8 mouse cellular contexts compared by ENCODE assay signal in genomic region chr11:69902972-69903371, GRCm38 (mm10). TPM values are rescaled to one million over a fixed set of nuclear protein-coding genes. Genes with fewer than 3 reads are reported as not detected.
DNase-seq lines count a peak whose midpoint lies in the region; ATAC-seq and TF ChIP-seq lines count a peak whose summit lies in the region.

No protein-coding gene starts in this region.

- no peaks in the 10 kb centered on the region for H3K9me3 ChIP-seq in embryonic facial prominence, embryonic 14.5 days (ENCODE audit: control insufficient read depth, low read length)
- H3K9me3 ChIP-seq in hindbrain, postnatal 0 days (ENCODE audit: low read length) = no peaks in the 10 kb centered on the region
- no peaks in the 10 kb centered on the region for H3K9me3 ChIP-seq in midbrain, embryonic 16.5 days (replicated peaks; ENCODE audit: control insufficient read depth, low read length, poor library complexity, severe bottlenecking)

- peaks cover 45% of the 10 kb centered on the region for H3K36me3 ChIP-seq in embryonic facial prominence, embryonic 14.5 days (ENCODE audit: control insufficient read depth, insufficient read depth, low read length)
- peaks cover 40% of the 10 kb centered on the region for H3K36me3 ChIP-seq in hindbrain, postnatal 0 days (ENCODE audit: insufficient read depth, low read length)
- peaks cover 28% of the 10 kb centered on the region for H3K36me3 ChIP-seq in midbrain, embryonic 16.5 days (ENCODE audit: control insufficient read depth, insufficient read depth, low read length)

- intact Hi-C loops in left cerebral cortex, adult 2 months (cut with DNase I) = loop anchor here (5.0 kb wide), 1 partner anchor 66 kb away; the partner anchor contains the start of genes Nlgn2 and Tmem256
- intact Hi-C loops in left cerebral cortex, postnatal 14 days (cut with DNase I) = loop anchor here (5.0 kb wide), 1 partner anchor 56 kb away; the partner anchor contains the start of gene Plscr3
- intact Hi-C loops in left cerebral cortex, postnatal 36 days (cut with DNase I) = loop anchor here (5.0 kb wide), 2 partner anchors 66 to 221 kb away; partner anchors contain the start of genes Nlgn2, Senp3 and Tmem256

- peak overlapping the region; percentile 40; the same call in 1 of the 2 replicates for H3K9ac ChIP-seq in embryonic facial prominence, embryonic 14.5 days (ENCODE audit: low read depth, low read length)
- H3K9ac ChIP-seq in hindbrain, postnatal 0 days (replicated peaks; ENCODE audit: low read length) = peak overlapping the region; percentile 72; the same call in 1 of the 2 replicates
- H3K9ac ChIP-seq in midbrain, embryonic 16.5 days (ENCODE audit: low read depth, low read length) = peak overlapping the region; percentile 97; the same call in 1 of the 2 replicates

- ATAC-seq in embryonic facial prominence, embryonic 14.5 days (ENCODE audit: low read depth) = no peak
- no peak for ATAC-seq in hindbrain, postnatal 0 days
- no peak for ATAC-seq in midbrain, embryonic 16.5 days

- DNase-seq in left cerebral cortex, adult 2 months (ENCODE audit: extremely low spot score in 1 of 2, low spot score in 2 of 2) = no peak
- DNase-seq in left cerebral cortex, postnatal 14 days (ENCODE audit: low spot score in 2 of 2) = no peak
- no peak for DNase-seq in embryonic facial prominence, embryonic 14.5 days (ENCODE audit: low spot score)
- DNase-seq in hindbrain, postnatal 0 days (ENCODE audit: low spot score) = no peak
- DNase-seq in adipocyte (ENCODE audit: low spot score) = no peak
- DNase-seq in thymus, postnatal 4 days = no peak
- DNase-seq in left cerebral cortex, postnatal 36 days (ENCODE audit: low spot score in 2 of 2) = no peak

- no peak for TF ChIP-seq CTCF in left cerebral cortex, adult 2 months (IDR thresholded peaks at IDR 0.05)
- no peak for TF ChIP-seq CTCF in hindbrain, postnatal 0 days (IDR thresholded peaks at IDR 0.05; ENCODE audit: low read depth)

- peak overlapping the region; percentile 98 for H3K4me2 ChIP-seq in embryonic facial prominence, embryonic 14.5 days (ENCODE audit: low read depth, low read length)
- H3K4me2 ChIP-seq in hindbrain, postnatal 0 days (ENCODE audit: low read depth, low read length) = peak overlapping the region; percentile 98
- H3K4me2 ChIP-seq in midbrain, embryonic 16.5 days (ENCODE audit: low read length) = peak overlapping the region; percentile 84

- WGBS in embryonic facial prominence, embryonic 14.5 days = 92% methylated on average over 8 of the region's 13 CpGs
- 86% methylated on average over 13 of the region's 13 CpGs for WGBS in hindbrain, postnatal 0 days
- 91% methylated on average over 13 of the region's 13 CpGs for WGBS in midbrain, embryonic 16.5 days

- H3K27ac ChIP-seq in left cerebral cortex, adult 2 months = no peak overlapping the region
- no peak overlapping the region for H3K27ac ChIP-seq in embryonic facial prominence, embryonic 14.5 days (replicated peaks; ENCODE audit: low read depth, low read length)
- H3K27ac ChIP-seq in hindbrain, postnatal 0 days = no peak overlapping the region
- no peak overlapping the region for H3K27ac ChIP-seq in midbrain, embryonic 16.5 days (ENCODE audit: low read length)

- peak overlapping the region; percentile 79; the same call in 1 of the 2 replicates for H3K4me3 ChIP-seq in left cerebral cortex, adult 2 months
- H3K4me3 ChIP-seq in embryonic facial prominence, embryonic 14.5 days (ENCODE audit: low read depth, low read length) = peak overlapping the region; percentile 87; the same call in 1 of the 2 replicates
- peak overlapping the region; percentile 63; the same call in 1 of the 2 replicates for H3K4me3 ChIP-seq in hindbrain, postnatal 0 days (ENCODE audit: low read length)
- H3K4me3 ChIP-seq in midbrain, embryonic 16.5 days (ENCODE audit: low read depth, low read length) = 0 out of 2 replicates have a peak overlapping the region, but pooled peaks have one; percentile 74

- H3K4me1 ChIP-seq in embryonic facial prominence, embryonic 14.5 days (ENCODE audit: control insufficient read depth, insufficient read depth, low read length) = peaks cover 19% of the 10 kb centered on the region
- peaks cover 17% of the 10 kb centered on the region for H3K4me1 ChIP-seq in hindbrain, postnatal 0 days (ENCODE audit: insufficient read depth, low read length)
- peaks cover 22% of the 10 kb centered on the region for H3K4me1 ChIP-seq in midbrain, embryonic 16.5 days (ENCODE audit: control insufficient read depth, insufficient read depth, low read length)

- H3K27me3 ChIP-seq in embryonic facial prominence, embryonic 14.5 days (replicated peaks; ENCODE audit: control insufficient read depth, insufficient read depth, low read length) = no peaks in the 10 kb centered on the region
- no peaks in the 10 kb centered on the region for H3K27me3 ChIP-seq in hindbrain, postnatal 0 days (ENCODE audit: insufficient read depth, low read length)
- no peaks in the 10 kb centered on the region for H3K27me3 ChIP-seq in midbrain, embryonic 16.5 days (ENCODE audit: control insufficient read depth, insufficient read depth, low read depth, low read length)

RNA-seq across cellular contexts. Expression of gene Neurl4, which starts 2.1 kb away (rescaled TPM):
- 100 to 1,000 TPM; 121 to 124 TPM for total RNA-seq in left cerebral cortex, adult 2 months (2021)
- total RNA-seq in left cerebral cortex, postnatal 14 days (2021) = 100 to 1,000 TPM; 121 to 125 TPM
- 10.1 and 10.3 TPM in 2 replicates for polyA plus RNA-seq in embryonic facial prominence, embryonic 14.5 days (2014; fragmentation: Nextera tagmentation; extraction: Ambion mirVana)
- 95.1 and 118 TPM in 2 replicates for total RNA-seq in hindbrain, postnatal 0 days (2014; rRNA removed)
- polyA plus RNA-seq in hindbrain, postnatal 0 days (2015; fragmentation: Nextera tagmentation; extraction: Ambion mirVana) = 11.9 and 13.1 TPM in 2 replicates
- polyA plus RNA-seq in midbrain, embryonic 16.5 days (2015; fragmentation: Nextera tagmentation; extraction: Ambion mirVana) = 18.7 and 24.1 TPM in 2 replicates
- 100 to 1,000 TPM; 114 to 121 TPM for total RNA-seq in left cerebral cortex, postnatal 36 days (2021)

RNA-seq across cellular contexts. Expression of gene 2810408A11Rik, which starts 2.2 kb away (rescaled TPM):
- total RNA-seq in left cerebral cortex, adult 2 months (2021) = under 1 TPM; 0.23 to 0.87 TPM
- total RNA-seq in left cerebral cortex, postnatal 14 days (2021) = under 1 TPM in 1 of 2 experiments, not detected in 1; 0.38 TPM
- polyA plus RNA-seq in embryonic facial prominence, embryonic 14.5 days (2014; fragmentation: Nextera tagmentation; extraction: Ambion mirVana) = 5.7 and 8.3 TPM in 2 replicates
- total RNA-seq in hindbrain, postnatal 0 days (2014; rRNA removed) = 2.9 and 9.7 TPM in 2 replicates
- 6.5 and 8.1 TPM in 2 replicates for polyA plus RNA-seq in hindbrain, postnatal 0 days (2015; fragmentation: Nextera tagmentation; extraction: Ambion mirVana)
- polyA plus RNA-seq in midbrain, embryonic 16.5 days (2015; fragmentation: Nextera tagmentation; extraction: Ambion mirVana) = 6.6 and 7.4 TPM in 2 replicates
- under 1 TPM in 1 of 2 experiments, not detected in 1; 0.64 TPM for total RNA-seq in left cerebral cortex, postnatal 36 days (2021)

RNA-seq across cellular contexts. Expression of gene Acap1, which starts 7.6 kb away (rescaled TPM):
- total RNA-seq in left cerebral cortex, adult 2 months (2021) = not detected
- not detected for total RNA-seq in left cerebral cortex, postnatal 14 days (2021)
- polyA plus RNA-seq in embryonic facial prominence, embryonic 14.5 days (2014; fragmentation: Nextera tagmentation; extraction: Ambion mirVana) = 1.5 and 2.1 TPM in 2 replicates
- 1.5 TPM in 1 of 2 replicates, not detected in the other for total RNA-seq in hindbrain, postnatal 0 days (2014; rRNA removed)
- 0.20 and 0.21 TPM in 2 replicates for polyA plus RNA-seq in hindbrain, postnatal 0 days (2015; fragmentation: Nextera tagmentation; extraction: Ambion mirVana)
- polyA plus RNA-seq in midbrain, embryonic 16.5 days (2015; fragmentation: Nextera tagmentation; extraction: Ambion mirVana) = 0.26 and 0.42 TPM in 2 replicates
- total RNA-seq in left cerebral cortex, postnatal 36 days (2021) = under 1 TPM in 1 of 2 experiments, not detected in 1; 0.27 TPM

RNA-seq across cellular contexts. Expression of gene Gps2, which starts 10.7 kb away (rescaled TPM):
- total RNA-seq in left cerebral cortex, adult 2 months (2021) = 10 to 100 TPM; 31.0 to 31.7 TPM
- 10 to 100 TPM; 24.9 to 26.0 TPM for total RNA-seq in left cerebral cortex, postnatal 14 days (2021)
- polyA plus RNA-seq in embryonic facial prominence, embryonic 14.5 days (2014; fragmentation: Nextera tagmentation; extraction: Ambion mirVana) = 55.0 and 57.2 TPM in 2 replicates
- total RNA-seq in hindbrain, postnatal 0 days (2014; rRNA removed) = 48.1 and 67.6 TPM in 2 replicates
- 60.8 and 65.9 TPM in 2 replicates for polyA plus RNA-seq in hindbrain, postnatal 0 days (2015; fragmentation: Nextera tagmentation; extraction: Ambion mirVana)
- polyA plus RNA-seq in midbrain, embryonic 16.5 days (2015; fragmentation: Nextera tagmentation; extraction: Ambion mirVana) = 70.3 TPM in 2 replicates
- 10 to 100 TPM; 25.9 to 32.4 TPM for total RNA-seq in left cerebral cortex, postnatal 36 days (2021)

RNA-seq across cellular contexts. Expression of gene Eif5a, which starts 18.8 kb away (rescaled TPM):
- total RNA-seq in left cerebral cortex, adult 2 months (2021) = 100 to 1,000 TPM; 408 to 429 TPM
- 100 to 1,000 TPM; 468 to 473 TPM for total RNA-seq in left cerebral cortex, postnatal 14 days (2021)
- 1,503 and 1,606 TPM in 2 replicates for polyA plus RNA-seq in embryonic facial prominence, embryonic 14.5 days (2014; fragmentation: Nextera tagmentation; extraction: Ambion mirVana)
- 491 and 500 TPM in 2 replicates for total RNA-seq in hindbrain, postnatal 0 days (2014; rRNA removed)
- 1,157 and 1,160 TPM in 2 replicates for polyA plus RNA-seq in hindbrain, postnatal 0 days (2015; fragmentation: Nextera tagmentation; extraction: Ambion mirVana)
- 1,061 and 1,062 TPM in 2 replicates for polyA plus RNA-seq in midbrain, embryonic 16.5 days (2015; fragmentation: Nextera tagmentation; extraction: Ambion mirVana)
- total RNA-seq in left cerebral cortex, postnatal 36 days (2021) = 100 to 1,000 TPM; 406 to 453 TPM

Comparison
In these comparisons a context has a peak if more than half of its experiments do, and no peak if none do; other contexts are left out.
1. H3K9ac ChIP-seq: peak in every context shown above with its lines; median percentile 97 in midbrain, embryonic 16.5 days; 72 in hindbrain, postnatal 0 days; 40 in embryonic facial prominence, embryonic 14.5 days.